Mouse (Mus musculus): ENCODE results near the gene Mat2a.
"Not testable (repeated sequence)": the region's sequence is repeated elsewhere in the genome, so short reads cannot be mapped to it uniquely, and the experiment has no call there.

Mat2a gene

DNA sequence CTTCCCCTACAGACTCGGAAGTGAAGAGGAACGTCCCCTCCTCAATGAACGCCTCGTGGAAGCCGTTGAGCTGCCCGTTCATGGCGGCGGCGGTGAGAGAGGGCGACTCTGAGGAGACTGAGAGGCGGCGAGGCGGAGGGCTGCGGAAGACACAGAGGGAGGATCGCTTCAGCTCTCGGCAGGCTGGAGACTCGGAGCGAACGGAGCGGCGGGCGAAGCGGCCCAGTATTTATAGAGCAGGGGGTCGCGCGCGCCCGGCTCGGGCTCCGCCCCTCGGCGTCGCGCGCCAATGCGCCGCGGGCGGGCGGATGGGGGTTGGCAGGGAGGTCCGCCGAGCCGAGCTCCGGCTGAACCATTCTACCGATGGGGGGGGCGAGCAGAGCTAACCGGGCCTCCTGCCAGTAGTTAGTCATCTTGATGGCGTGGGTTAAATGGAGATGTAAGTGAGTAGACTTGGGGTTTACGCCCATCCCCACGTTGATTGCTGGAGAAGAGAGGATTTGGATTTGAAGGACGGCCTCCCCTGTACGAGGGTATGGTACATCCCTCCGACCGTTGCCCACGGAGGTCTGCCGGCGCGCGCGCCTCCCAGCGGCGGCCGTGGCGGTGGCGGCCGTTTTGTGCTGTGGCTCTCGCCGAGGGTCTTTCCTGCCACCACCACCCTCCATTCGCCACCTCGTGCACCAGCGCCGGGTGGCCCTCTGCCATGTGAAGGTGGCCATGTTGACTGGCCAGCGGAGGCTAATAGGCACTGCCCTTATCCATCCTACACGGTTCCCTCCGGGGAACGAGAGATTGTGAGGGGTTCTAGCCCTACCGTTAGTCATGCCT, at the start of gene Mat2a:
Gene Mat2a, minus strand, starts transcription at position 204 of the 831 bp plus-strand sequence.
- peak; percentile 88 for DNase-seq (ENCODE audit: low spot score)

DNA sequence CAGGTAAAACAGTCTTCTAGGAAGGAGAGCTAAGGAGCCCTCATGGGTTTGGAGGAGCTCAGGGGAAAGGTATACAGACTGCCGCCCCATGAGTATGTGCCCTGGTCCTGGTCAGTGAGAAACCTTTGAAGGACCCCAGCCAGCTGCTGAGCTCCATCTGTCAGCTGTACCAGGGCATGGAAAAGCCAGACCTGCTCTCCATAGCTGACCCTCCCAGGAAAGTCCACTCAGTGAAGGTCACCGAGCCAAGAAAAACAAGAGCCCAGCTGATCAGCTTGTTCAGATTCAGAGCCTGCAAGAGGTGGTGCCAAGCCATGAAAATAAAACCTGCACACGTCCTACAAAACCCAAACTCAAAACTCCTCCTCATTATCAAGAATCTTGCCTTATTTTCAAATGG, 49.5 kb upstream of the Mat2a start:
- no peak for DNase-seq (ENCODE audit: low spot score)

GRCm38 (mm10) chr6:72487282-72487681, 47.9 kb upstream of the Mat2a start:
- DNase-seq (ENCODE audit: low spot score) = no peak

DNA sequence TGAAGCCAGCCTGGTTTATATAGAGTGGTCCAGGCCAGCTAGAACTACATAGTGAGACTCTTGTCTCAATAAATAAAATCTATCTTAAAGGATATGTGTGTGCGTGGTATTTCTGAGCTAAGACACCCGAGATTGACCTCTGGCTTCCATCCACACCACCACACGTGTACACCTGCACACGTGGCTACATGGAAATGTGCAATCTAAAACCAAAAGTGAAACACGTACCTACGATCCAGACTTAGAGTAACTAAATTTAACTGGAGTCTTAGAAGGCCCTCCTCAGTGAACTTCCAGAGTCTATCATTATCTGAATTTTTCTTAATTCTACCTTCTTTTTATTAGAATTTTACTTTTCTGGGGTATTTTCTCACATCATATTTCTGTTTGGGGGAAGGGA, 46.9 kb upstream of the Mat2a start:
- DNase-seq (ENCODE audit: low spot score) = no peak

- DNase-seq (ENCODE audit: low spot score) = no peak
Observed at GRCm38 (mm10) chr6:72484887-72485286, 45.5 kb upstream of the Mat2a start.

DNA sequence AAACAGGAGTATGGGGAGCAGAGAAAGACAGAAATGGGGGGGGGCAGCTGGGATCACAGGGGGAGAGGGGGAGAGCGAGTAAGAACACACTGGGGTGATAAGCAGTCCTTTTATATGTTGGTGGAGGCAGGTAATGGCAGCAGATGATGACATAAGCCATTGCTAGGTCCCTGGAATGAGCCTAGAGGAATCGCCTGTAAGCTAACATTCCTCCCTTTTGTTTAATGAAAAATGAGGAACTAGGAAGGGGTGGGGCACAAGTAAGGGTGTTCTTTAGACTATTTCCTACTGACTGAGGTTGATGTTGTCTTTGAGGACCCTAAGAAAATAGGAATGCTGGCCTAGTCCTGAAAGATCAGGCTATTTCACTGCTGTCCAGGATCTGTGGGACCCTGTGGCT, 42.8 kb upstream of the Mat2a start:
- DNase-seq (ENCODE audit: low spot score) = no peak

DNA sequence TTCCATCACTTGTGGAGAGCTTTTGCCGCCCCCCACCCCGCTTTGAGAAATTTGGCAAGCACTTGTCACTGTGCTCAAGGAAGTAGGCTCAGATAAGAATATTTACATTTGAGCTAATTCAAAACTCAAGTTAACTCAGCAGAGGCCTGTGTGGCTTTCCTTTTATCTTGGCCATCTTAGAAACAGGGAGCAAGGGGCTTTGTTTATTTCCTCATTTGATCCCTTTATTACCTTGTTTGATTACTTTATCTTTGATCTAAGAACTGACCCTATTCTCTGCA, 41.0 kb upstream of the Mat2a start:
- DNase-seq (ENCODE audit: low spot score) = no peak

DNA sequence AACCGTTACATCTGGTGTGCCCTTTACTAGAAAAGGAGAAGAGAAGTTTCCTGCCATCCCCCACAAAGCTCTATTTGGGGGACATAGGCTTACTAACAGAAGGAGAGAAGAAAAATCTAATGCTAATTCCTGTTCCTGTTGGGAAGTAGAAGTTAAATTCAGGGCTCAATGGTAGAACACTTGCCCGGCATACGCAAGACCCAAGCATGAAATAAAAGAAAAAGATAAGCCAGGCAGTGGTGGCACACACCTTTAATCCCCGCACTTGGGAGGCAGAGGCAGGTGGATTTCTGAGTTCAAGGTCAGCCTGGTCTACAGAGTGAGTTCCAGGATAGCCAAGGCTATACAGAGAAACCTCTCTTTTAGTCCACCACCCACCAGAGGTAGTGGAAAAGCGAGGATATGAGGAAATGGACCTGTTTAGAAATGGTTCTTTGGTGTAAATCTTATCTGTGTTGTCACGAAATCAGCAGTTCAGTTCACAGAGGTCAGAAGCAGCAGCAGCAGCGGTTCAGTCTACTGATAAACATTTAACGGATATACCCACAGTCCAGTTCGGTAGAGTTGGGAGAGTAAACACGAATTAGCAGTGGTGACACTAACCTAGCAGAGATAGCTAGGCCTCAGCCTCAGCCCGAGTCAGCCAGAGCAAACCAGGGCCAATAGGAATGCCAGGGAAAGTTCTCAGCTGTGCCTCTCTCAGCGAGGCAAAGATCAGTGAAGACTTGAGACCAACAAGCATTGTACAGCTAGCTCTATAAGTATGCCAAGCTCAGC, 40.5 kb upstream of the Mat2a start:
- no peak for DNase-seq (ENCODE audit: low spot score)

DNA sequence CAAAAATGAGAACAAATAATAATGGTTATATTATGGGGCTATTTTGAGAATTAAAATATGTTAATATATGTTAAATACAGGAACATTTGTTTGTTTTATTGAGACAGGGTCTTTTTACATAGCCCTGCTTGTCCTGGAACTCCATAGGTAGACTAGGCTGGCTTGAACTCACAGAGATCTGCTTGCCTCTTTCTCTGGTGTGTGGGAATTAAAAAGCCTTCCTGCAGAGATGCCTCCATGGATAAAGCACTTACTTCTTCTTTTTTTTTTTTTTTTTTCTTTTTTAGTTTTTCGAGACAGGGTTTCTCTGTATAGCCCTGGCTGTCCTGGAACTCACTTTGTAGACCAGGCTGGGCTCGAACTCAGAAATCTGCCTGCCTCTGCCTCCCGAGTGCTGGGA, 39.3 kb upstream of the Mat2a start:
- DNase-seq (ENCODE audit: low spot score) = not testable (repeated sequence)

- no peak for DNase-seq (ENCODE audit: low spot score)
Observed at GRCm38 (mm10) chr6:72477621-72478020, 38.3 kb upstream of the Mat2a start.

- no peak for DNase-seq (ENCODE audit: low spot score)
Observed at GRCm38 (mm10) chr6:72476836-72477235, 37.5 kb upstream of the Mat2a start.

DNA sequence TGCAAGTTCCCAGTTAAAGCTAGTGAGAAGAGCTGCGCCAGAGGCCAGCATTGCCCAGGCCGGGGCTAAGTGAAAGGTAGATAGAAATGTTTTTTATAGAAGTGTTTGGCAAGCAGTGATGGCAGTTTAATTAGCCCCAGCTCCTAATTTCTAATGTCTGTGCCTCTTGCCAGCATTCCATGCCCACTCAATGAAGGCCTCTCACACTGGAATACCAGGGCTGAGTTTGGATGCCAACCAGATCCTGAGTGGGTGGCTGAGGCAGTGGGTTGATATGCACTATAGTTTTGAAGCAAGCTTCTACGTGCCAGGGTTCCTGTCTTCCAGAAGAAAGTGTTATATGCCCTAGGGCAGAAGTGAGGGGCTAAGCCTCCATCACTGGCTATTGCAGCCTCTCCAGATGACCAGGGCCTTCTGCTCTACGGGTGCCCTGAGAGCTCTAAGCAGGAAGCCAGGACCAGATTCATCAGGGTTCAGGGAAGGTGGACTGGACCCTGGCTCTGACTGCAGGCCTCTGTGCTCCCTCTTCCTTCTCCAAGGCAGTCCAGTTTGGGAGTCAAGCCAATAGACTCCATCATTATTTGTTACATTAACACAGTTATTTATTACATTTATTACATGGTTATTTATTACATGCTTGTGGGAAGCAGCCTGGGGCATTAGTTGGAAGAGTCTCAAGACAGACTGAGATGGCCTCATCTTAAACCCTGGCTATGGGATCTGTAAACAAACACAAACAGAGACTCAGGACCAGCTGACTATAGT, 36.0 kb upstream of the Mat2a start:
- no peak for DNase-seq (ENCODE audit: low spot score)

- DNase-seq (ENCODE audit: low spot score) = peak; percentile 44
Observed at GRCm38 (mm10) chr6:72473264-72474041, 34.1 kb upstream of the Mat2a start.

GRCm38 (mm10) chr6:72466171-72466570, 26.8 kb upstream of the Mat2a start:
- DNase-seq (ENCODE audit: low spot score) = no peak

- DNase-seq (ENCODE audit: low spot score) = no peak
Observed at GRCm38 (mm10) chr6:72465361-72466157, 26.2 kb upstream of the Mat2a start.

DNA sequence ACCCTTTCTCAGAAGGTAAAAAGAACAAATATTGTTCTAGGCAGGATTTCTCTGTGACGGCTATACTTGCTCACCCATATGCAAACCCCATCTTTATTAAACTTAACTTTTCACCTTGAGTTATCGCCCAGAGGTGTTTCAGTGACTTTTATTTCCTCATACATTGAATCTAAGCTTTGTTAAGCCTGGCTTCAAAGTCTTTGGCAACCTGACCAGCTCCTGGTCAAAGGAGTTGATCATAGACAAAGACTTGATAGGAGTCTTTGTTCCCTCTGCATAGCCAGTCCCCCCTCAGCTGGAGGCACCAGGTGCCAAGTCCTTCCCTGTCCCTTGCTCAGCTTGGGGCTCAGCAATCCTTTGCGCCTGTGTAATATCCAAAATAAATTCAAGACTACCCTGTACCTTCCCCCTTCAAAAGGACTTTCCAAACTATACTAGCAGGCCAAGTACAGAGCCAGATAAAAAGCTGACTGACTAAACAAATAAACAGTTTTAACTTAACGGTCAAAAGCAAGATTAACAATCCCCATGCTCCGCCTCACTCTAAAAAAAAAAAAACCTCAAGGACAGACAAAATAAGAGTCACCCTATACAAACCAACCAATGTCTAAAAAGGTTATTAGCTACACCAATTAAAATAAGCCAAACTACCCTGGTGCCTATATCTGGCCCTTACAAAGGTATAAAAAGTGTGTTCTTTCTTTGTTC, 23.3 kb upstream of the Mat2a start:
- DNase-seq (ENCODE audit: low spot score) = not testable (repeated sequence)

- no peak for DNase-seq (ENCODE audit: low spot score)
Observed at GRCm38 (mm10) chr6:72460036-72460801, 20.9 kb upstream of the Mat2a start.

DNA sequence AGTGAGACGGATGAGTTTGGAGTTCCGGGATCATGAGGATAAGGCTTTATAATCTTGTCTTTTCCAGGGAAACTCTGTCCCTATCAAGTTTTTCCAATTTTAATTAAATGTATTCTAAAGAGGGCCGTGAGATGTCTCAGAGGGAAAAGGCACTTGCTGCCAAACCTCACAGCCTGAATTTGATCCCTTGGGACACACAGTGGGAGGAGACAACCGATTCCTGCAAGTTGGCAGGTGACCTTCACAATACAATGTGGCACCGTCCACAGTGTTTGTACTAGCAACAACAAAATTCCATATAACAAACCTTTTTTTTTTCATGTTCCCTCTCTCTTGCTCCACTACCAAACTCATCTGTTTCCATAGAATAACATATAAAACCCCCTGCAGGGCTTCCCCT, 19.6 kb upstream of the Mat2a start:
- no peak for DNase-seq (ENCODE audit: low spot score)

GRCm38 (mm10) chr6:72458418-72458817, 19.1 kb upstream of the Mat2a start:
- DNase-seq (ENCODE audit: low spot score) = no peak

- DNase-seq (ENCODE audit: low spot score) = no peak
Observed at GRCm38 (mm10) chr6:72456567-72456966, 17.2 kb upstream of the Mat2a start.
